Mouse (Mus musculus) adrenal gland, adult 2 months (tissue): Measurements from ENCODE around the gene Prpf18. TPM values are rescaled to one million over a fixed set of nuclear protein-coding genes. Genes with fewer than 3 reads are reported as not detected.
"Not testable (repeated sequence)": the region's sequence is repeated elsewhere in the genome, so short reads cannot be mapped to it uniquely, and the experiment has no call there.

Experiments
- DNase-seq: peaks from one replicate; pipeline ENCODE4 v3.0.0; 2021
- long read RNA-seq: library from polyadenylated mRNA; stranded (forward); transcript quantifications from one replicate; pipeline ENCODE4 v2.0.0, GENCODE M21; 2021
- polyA plus RNA-seq: library from polyadenylated mRNA; depleted of rRNA; stranded (reverse); fragments of >200 nt; gene quantifications from 2 replicates; pipeline ENCODE4 v1.2.3, GENCODE M21; 2012; rRNA removed
- total RNA-seq, 2 experiments: library from RNA; stranded (reverse); gene quantifications; 2 replicates each; pipeline ENCODE4 v1.2.3; 2021

The Prpf18 gene
- total RNA-seq (10 to 100 TPM; 36.9 to 41.5 TPM), polyA plus RNA-seq (3.9 and 4.6 TPM in 2 replicates)
- long read RNA-seq, transcript Prpf18-201 (10 exons, 3,522 nt): major isoform, 19 of 23 reads
- long read RNA-seq, partial matches to known transcripts: 0 of 23 reads
- long read RNA-seq, other reads (novel, unspliced or antisense): 4 of 23 reads

DNA sequence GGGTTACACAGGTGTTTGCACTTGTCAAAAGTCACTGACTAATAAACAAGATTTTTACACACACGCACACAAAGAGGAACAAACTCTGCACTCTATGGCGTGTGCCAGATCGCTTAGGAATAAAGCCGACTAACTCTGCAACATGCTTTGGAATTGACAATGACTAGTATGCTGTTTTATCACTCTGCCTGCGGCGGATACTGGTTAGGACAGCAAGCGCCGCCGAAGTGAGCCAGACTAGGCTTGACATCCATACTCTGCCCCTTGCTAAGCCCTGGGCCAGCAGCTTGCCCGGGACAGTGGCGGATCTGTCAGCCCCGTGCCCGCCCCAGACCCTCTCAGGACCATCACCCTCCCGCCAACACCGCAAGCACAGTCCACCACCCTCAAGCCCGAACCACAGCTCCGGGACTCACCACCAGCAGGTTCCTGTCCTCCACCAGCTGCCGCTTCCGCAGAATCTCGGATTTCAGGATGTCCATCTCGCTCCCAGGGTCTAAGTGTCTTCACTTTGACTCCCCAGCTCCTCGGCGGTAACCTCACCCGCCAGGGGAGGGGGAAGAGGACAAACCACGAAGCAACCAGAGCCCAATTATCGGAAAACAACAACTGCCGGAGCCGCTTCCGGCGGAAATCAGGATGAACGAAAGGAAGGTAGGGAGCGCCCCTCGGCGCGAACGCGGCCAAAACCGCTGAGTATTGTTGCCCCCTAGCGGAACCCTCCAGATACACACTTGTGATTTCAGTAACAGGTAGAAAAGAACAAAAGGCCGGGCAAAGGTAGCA lies at the start of gene Prpf18:
TSS of gene Prpf18 (minus strand) at position 614 of the 786 bp plus-strand sequence.
- DNase-seq: peak; percentile 91

DNA sequence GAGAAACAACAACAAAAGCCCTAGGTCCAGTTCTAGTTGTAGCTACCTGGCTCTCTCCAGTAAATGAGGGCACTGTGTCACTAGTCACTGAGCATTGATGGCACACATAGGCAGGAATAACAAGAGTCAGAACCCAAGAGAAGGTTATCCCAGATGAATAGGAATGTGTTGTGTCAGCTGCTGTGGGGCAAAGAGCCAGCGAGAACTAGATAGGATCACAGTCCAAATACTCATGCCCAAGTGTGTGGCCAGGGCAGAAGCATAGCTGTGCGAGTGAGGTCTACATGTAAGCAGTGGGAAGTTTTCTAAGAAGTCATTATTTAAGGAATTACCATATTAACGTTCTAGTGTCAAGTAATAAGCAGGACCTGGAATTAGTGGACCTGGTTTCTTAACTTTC lies 28.0 kb upstream of the Prpf18 start:
- no peak for DNase-seq

DNA sequence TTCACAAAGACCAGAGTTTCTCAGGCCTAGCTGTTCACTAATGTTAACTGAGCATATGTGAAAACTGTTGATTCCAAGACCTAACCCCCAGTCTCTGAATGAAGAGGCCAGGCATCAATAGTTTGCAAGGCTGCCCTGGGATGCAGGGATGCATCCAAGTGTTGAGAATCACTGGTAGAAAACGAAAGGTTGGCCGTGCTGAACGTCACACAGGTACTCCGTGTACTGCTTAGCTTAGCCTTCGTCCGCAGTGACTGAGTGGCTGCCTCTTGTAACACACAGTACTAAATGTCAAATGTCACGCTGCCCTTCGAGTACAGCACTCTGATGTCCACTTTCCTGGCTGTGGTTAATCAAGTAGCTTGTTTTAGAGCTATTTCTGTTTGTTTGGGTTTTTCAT lies 19.7 kb upstream of the Prpf18 start:
- peak; percentile 38 for DNase-seq

DNA sequence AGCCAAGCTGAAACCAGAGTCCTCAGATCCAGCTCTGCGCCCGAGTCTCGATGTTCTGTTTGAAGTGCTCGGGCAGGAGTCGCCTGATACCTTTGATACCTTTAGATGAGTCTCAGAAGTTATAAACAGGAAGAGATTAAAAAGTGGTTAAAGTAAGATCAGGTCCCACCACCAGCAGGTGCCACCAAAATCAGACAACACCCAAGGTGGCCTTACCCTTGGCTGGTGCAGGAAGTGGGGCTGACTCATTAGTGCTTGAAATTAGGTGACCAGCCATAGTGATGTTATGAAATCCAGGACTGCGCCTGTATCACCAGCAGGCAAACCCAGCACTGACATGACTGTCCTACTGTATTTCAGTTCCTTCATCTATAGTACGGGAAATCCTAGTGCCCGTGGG lies 17.8 kb upstream of the Prpf18 start:
- DNase-seq: no peak

DNA sequence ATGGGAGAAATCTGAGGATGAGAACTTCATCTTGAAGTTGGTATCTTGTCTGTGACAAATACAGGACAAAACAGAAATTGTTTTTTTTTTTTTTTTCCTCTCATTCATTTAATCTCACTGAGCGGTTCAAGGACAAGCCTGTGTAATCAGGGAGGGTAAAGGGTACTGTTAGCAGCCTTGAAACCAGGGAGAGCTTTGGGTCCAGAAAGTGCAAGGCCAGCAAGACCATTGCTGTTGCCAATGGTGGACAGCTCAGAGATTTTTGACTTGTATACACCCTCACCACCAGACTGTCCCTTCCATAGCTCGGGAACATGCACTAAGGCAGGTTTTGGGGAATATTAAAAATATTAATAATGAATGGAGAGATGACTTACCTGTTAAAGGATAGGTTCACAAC lies 16.7 kb upstream of the Prpf18 start:
- DNase-seq: peak; percentile 72

DNA sequence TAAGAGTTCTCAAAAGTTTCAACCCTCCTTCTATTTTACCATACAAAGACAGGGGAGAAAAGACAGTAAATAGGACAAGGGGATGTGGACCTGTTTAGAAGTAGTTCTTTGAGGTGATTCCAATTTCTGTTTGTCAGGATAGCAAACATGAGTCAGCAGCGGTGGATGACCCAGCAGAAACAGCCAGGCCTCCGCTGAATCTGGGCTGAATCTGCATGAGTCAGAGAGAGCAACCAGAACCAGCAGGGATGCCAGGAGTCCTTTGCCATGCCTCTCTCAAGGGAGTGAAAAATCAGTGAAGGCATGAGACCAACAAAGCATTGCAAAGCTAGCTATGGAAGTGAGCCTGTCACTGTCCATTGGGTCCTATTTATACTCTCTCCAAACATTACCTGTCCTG lies 8.8 kb upstream of the Prpf18 start:
- DNase-seq: peak; percentile 46

DNA sequence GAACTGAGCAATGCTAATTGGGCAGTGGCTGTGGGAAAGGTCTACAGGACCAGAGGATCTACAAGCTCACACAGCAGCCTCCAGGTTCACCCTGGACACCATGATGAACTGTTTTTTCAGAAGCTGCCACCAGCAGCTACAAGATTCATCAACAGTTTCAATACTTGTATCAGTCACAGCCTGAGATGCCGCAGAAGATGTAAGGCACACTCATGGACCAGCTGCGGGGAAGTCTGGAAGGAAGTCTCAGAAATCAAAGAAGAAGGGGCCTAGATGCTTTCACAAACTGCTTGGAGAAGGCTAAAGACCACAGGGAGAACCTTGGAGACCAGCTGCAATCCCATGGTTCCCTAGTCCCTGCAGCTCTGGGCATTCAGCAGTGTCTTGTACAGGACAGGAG lies 2.3 kb downstream of the Prpf18 start:
- no peak for DNase-seq

DNA sequence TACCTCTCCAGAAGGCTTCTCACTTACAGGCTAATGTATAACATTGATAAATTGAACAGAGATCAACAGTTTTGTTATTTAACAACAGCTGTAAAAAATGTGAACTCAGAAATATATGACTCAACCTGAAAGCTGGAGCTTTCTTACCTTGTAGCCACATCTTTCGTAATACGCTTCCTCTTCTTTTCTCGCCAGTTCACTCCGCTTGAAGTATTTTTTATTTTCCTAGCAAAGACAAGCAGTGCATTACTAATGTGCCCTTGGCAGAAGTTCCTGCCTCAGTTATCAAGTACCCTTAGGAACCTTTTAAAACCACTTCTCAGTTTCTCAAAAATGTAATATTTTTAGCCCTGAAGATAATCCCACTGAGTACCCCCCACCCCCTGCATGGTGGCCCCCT lies 3.8 kb downstream of the Prpf18 start:
- no peak for DNase-seq

DNA sequence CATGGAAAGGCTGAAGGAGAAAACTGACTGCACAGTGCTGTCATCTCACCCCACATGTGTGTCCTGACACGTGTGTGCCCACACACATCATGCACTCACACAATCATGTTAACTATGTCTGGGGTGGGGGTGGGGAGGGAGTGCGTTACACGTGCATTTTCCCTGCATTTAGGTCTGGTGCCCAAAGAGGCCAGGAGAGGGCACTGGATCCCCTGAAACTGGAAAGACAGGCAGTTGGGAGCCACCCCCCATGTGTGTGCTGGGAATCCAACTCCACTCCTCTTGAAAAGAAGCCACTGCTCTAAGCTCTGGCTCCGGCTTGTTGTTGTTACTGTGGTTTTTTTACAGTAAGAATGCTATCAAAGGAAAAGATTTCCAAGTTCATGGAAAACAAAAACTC lies 6.8 kb downstream of the Prpf18 start:
- no peak for DNase-seq

DNA sequence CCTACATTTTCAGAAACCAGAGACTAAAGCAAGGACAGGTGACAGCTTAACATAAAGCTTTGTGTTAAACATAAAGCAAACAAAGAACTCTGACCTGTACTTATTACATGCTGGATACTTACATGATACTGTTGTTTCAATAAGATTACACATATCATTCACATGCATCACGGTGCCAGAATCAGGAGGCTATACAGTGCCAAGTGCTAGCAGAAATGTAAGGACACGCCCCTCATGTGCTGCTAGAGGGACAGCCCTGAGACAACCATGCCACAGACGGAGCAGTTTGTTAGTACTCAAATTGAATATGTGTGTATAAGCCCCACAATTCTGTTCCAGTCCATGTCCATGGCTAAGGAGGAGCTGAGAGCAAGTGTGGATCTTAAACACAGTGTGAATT lies 13.7 kb downstream of the Prpf18 start:
- DNase-seq: no peak

DNA sequence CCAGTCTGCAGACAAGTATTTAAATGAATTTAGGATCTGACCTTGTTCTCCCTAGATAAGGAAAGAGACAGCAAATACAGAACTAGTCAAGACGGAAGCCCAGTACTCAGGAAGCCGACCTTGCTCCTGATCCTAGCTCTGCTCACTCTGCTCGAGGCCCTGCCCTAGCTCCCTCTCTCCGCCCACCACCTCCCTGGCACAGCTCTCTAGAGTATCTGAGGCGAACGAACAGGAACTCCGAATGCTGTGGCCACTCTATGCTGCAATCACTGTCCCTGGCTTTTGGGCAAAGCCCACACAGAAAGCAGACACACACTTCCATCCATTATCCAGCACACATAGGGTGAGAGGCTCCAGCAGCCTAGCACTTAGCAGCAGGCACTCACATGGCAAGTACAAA lies 15.3 kb downstream of the Prpf18 start:
- DNase-seq: peak; percentile 66

DNA sequence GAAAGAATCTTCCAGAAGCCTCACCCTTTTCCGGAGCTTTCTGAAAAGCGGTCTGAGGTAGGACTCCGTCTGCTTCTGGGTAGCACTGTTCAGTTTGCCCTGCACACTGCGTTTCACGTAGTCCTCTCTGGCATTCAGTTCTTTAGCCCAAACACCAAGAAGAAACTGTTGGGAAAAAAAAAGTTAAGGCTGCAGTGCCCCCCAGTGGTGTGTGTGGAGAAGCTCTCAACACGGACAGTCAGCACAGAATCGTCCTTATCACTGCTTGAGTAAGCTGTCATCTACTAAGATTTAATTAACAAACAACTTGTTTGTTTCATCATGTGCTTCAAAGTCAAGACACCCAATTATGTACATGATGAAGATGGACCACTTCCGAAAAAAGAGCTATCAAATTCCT lies 16.1 kb downstream of the Prpf18 start:
- DNase-seq: no peak

DNA sequence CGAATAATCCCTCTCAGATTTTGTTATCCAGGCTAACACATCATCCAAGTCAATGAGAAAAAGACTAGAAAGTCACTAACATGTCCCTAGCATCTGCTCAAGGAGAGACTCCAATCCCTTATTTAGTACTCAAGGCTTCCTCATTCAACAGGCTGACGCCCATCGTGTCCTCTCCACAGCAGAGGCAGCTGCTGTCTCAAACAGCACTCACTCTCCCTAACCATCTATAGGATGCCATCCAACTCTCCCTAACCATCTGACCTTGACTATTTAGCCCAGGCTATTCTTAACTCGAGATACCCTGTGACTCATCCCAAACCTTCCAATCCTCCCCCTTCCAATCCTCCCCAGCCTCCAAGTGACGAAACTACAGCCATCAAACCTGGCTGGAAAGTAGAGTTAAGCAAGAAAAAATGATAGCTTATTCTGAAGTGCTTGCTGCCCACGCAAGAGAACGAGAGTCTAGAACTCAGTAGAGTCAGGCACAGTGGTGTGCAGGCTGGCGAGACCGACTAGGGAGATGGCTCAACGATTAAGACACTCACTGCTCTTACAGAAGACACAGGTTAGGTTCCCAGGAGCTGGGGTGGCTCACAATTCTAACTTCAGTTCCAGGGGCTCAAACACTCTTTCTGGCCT lies 21.6 kb downstream of the Prpf18 start:
- no peak for DNase-seq

DNA sequence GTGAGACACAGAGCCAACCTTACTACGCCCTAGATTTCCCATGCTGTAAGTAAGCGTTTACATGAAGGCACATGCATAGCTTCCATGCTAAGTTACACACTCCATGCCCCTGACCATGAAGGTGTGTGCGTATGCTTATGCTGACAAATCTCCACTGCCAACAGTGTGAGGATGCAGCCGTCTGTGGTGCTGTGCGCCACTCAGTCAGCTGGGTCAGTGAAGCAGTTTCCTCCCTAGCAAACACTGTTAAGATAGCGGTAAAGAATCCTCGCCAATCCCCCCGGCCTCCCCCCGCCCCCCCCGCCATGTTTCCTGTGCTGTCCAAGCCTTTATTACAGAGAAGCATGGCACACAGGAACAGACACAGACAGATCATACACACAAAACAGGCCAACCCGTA lies 22.4 kb downstream of the Prpf18 start:
- DNase-seq: no peak

DNA sequence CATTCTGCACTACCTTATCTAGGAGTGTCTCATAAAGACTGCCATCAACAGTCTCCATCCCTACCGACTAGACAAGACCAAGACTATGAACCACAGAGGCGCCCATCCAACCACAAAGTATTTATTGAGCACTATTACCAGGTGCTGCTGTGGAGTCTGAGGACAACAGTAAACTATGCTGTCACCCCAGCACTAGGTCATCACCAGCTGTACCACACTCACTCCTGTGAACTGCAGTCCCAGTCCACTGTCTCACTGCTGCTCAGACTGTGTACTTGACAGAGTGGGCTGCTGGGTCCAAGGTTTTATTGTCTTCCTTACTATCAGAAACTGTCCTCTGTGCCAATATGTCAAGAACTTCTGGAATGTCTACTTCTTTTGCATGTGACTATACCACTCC lies 23.0 kb downstream of the Prpf18 start:
- DNase-seq: no peak

DNA sequence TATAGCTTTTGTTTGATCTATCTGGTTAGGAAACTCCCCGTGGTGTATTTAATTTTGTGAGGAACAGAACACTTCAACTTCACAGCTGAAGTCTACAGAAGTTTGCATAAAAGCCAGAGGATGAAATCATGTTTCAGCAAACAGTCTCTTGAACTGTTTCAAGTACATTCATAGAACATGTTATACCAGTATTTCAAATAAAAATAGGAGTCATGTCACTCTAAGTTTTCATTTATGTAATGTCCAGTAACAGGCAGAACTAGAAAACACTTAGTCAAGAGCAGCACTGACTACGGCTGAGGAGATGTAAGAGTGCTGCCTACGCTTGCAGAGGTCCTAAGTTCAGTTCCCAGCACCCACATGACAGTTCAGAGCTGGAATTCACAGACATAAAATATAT lies 25.0 kb downstream of the Prpf18 start:
- no peak for DNase-seq

DNA sequence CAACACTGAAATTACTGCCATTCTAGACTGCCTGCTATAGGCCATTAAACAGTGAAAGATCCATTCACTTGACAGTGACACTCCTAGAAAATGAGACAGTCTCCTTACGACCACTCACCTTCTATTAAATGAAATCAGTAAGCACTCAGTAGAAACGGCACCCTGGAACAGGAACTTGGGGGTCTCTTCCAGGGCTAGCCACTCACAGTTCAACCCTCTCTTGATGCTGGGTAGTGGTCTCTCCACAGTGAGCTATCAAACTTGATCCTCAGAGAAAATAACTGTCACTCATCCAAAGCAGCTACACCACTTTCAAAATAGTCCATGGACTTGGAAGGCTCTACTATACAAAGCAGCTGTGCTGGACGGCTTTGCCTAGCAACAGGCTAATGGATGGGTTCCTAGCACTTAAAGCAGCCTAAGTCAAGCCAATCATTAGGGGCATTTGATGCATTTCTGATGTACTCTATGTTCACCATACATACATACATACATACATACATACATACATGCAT lies 30.4 kb downstream of the Prpf18 start:
- no peak for DNase-seq

DNA sequence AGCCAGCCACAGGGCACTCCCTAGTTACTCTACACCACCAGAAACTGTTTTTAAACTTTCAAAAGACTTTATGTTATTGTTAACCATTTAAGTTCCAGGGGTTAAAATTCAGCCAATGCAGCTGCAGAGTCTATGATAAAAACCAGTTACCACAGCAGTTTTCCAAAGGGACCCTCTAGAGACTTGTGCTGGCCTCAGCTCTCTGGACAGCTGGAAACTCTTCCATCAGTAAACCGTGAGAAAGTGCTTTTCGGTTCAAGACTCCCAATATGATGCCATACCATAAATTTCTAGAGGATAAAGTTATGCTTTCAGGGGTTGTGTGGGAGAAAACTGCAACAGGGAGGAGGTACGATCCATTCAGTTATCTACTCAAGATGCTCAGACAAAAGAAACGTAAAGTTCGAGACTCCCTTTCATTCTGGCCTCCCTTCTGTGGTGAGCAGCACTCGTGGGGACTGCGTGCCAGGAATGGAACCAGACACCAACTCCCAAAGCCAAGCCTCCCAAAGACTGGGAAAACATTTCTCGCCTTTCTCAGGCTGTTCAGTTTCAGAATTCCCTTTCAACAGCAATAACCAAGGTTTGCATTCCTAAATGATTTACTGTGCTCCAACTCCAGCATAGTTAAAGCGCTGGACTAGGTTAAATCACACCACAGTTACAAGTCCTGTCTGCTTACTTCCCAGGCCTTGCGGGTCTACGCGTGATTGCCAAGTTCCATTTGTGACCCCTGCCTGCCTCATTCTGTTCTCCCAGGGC lies 31.1 kb downstream of the Prpf18 start:
- no peak for DNase-seq

DNA sequence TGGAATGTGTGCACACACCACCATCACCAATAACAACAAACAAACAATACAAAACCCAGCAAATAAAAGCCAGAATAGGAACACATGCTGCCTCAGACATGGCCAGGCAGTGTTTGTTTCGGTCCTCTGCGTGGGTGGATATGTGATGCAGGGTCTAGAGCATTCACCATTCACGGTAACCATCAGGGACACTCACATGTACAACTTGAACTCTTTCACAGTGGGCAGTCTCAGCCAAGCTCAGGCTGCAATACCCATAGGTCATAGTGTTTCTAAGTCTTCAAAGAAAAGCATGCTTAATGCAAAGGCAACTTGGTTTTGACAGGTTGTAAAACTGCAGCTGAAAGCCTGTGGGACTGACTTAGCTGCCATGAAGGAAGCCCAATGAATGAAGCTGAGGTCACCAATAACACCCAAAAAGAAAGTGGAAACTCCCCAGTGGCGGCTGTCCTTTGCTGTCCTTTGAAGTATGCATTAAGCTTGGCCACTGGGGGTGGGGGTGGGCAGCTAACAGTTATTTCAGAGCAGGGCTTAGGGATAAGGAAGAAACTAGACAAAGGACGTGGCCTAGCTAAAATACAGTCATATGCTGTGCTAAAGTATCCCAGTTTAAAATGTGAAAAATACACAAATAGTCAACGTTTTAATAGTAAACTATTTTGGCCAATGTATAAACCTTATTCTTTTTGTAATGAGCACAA lies 31.9 kb downstream of the Prpf18 start:
- no peak for DNase-seq

DNA sequence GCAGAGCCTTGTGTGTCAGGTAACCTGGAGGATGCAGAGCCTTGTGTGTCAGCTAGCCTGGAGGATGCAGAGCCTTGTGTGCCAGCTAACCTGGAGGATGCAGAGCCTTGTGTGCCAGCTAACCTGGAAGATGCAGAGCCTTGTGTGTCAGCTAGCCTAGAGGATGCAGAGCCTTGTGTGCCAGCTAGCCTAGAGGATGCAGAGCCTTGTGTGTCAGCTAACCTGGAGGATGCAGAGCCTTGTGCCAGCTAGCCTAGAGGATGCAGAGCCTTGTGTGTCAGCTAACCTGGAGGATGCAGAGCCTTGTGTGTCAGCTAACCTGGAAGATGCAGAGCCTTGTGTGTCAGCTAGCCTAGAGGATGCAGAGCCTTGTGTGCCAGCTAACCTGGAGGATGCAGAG lies 32.8 kb downstream of the Prpf18 start:
- not testable (repeated sequence) for DNase-seq

DNA sequence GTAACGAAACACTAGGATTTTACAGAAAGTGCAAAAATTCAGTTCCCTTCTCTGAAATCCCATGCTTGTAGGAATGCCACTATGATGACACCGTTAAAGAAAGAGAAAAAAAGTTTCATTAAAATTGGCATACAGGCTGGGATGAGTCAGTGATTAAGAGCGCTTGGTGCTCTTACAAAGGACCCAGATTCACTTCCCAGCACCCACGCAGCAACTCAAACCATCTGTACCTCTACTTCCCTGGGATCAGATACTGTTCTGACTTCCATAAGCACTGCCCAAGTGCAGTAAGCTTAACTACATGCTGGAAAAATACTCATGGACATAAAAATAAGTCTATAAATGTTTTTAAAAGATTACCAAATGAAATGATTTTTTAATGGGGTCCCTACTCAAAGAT lies 34.9 kb downstream of the Prpf18 start:
- no peak for DNase-seq

DNA sequence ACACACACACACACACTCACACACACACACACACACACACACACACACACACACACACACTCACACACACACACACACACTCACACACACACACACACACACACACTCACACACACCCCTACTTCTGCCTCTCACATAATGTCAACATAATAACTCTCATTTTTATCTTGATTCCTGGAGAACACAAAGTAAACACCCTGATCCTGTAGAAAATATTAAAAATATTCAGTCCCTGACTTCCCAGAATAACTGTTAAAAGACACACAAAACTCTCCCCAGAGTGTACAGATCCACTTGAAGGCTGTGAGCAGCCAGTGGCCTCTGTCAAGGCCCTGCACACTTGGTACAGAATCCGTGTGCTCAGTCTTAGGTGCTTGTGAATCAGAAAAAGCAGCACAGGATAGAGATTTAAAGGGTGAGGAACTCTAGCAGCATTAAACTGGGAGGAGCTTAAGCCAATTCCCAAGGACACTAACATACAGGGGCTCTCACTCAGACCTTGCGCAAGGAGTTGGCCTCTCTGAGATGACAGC lies 36.8 kb downstream of the Prpf18 start:
- DNase-seq: no peak
